Mouse (Mus musculus): ENCODE measurements at regions not wholly inside any gene's neighbourhood (a gene's known extent, or its start where the extent isn't known, plus 50 kb on each side); places are given as distances from the start of the nearest gene placed in this dataset.
"Not testable (repeated sequence)": the region's sequence is repeated elsewhere in the genome, so short reads cannot be mapped to it uniquely, and the experiment has no call there.

DNA sequence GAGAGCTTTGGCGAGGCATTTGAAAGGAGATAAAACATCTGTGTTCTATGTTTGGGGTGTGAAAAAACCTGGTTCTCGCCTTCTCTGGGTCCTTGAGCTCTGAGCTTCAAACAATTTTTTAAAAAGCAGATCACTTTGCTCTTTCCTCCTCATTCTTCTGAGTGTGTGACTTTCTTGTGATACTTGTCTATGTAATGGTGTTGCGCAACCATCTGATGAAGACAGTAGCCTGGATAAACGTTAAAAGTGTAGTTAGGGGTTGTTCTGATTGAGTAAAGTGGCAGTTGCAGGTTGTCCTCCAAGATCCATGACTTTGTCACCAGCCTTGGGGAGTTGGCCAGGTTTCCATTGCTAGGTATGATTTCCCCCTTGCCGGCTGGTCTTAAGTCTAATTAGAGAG is 62.1 kb downstream of the Mterf1b start:
- TF ChIP-seq ZC3H11A (IDR thresholded peaks at IDR 0.05; ENCODE audit: borderline replicate concordance, low read depth, low read length); ZNF384 (IDR thresholded peaks at IDR 0.05; ENCODE audit: low read depth, low read length); CHD2 (IDR thresholded peaks at IDR 0.05; ENCODE audit: low read depth, low read length); MAFK (IDR thresholded peaks at IDR 0.05; ENCODE audit: insufficient read depth, low read depth, low read length): not testable (repeated sequence)
